Mouse (Mus musculus): Measurements from ENCODE around the gene Neurog3.

The Neurog3 gene

DNA sequence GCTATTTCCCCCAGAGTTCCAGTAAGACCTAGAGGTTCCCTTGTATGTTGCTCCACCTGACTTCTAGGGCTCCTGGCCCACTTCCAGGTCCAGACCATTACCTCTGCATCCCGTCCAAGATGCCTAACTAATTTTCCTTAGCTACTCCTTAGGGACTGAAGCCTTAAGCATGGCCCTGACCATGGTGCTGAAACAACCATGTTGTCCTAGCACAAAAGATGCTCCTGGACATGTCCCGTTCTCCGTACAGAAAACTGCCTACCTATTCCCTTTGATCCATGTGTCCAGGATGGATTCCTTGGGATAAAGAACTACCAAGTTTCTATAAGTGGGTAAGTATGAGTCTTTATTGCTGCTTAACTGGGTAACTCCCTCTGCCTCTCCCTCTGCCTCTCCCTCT, 5.2 kb downstream of the Neurog3 start:
- DNase-seq (ENCODE audit: low read depth), result no peak

DNA sequence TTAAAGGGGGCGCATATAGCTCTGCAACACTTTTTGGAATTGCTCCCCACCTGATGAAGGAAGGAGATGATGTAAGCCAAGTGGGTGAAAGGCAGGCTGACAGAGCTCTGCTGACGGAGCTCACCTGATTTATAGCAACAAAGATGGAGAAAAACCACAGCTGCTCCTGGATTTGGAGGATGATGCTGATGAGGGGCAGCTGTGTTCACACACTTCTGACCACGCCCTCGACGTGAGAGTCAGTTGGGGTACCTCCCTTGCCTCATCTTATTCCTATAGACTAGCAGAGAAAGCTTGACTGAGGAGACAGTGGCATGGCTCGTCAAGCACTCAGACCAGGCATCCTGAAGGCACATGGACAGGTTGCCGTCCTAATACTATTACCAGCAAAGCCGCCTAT, 10.9 kb downstream of the Neurog3 start, which contains the start of gene Fam241b:
Gene Fam241b, minus strand, starts transcription at position 101 of the 400 bp plus-strand sequence.
- DNase-seq (ENCODE audit: low read depth), result no peak

DNA sequence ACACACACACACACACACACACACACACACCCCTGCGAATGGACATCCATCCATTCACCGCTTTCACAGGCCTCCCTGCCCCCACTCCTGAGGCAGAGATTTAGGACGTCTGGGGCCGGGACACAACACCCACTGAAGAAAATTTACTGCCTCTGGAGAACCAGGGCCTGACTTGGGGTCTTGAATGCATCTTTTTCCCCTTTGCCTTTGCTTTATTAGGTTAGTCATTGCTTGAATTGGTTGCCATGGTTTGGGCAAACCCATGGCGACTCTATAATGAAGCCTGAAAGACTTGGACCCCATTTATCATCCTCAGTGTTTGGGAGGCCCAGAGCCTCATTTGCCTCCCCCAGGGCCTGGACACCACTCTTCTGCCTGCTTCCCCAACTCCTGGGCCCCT, 13.1 kb downstream of the Neurog3 start:
- DNase-seq (ENCODE audit: low read depth), result no peak

DNA sequence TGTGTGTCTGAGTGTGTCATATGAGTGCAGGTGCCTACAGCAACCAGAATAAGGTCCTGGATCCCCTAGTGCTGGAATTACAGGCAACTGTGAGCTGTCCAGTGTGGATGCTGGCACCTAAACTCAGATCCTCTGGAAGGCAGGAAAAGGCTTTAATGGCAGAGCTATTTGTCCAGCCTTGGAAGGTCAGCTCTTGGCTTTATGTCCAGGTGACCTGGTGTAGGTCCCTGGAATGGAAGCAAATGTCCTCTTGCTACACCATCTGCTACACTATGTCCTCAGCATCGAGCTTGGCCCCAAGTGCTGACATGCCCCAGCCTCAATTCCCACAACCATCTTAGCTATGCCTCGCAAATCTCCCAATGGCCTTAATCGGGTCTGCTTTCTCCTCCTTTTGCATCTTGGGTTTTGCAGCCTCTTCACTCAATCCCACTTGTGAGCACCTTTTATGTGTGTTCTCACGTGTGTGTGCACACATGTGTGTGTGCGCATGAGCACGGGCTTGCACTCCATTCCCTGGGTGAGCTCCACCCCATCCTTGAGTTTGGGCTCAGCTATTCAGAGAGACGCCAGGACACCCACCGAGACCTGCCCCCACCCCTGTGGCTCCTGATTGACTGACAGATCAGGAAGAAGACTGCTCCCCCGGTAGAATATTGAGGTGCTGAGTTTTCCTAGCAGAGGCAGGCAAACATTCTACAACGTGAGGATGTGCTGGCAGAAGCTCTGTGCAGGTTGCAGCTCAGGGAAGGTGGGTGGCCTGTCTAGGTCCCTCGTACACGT, 14.8 kb downstream of the Neurog3 start:
- DNase-seq (ENCODE audit: low read depth), result no peak

DNA sequence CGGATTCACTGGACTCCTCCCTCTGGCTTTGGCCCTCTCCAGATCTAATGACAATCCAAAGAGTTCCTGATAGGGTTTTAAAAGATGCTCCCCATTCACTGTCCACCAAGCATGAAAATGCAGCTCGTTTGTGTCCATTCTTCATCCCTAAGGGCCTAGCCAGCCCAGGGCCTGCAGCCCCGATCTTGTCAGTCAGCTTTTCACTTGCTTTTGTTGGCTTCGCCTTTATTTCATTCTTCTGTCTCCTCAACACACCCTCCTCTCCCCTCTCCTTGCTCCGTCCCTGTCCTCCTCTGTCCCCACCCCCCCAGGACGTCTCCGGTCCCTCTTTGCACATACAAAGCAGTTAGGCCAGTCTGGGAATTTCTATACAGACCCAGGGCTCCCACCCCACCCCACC, 17.0 kb downstream of the Neurog3 start:
- DNase-seq (ENCODE audit: low read depth), result no peak

DNA sequence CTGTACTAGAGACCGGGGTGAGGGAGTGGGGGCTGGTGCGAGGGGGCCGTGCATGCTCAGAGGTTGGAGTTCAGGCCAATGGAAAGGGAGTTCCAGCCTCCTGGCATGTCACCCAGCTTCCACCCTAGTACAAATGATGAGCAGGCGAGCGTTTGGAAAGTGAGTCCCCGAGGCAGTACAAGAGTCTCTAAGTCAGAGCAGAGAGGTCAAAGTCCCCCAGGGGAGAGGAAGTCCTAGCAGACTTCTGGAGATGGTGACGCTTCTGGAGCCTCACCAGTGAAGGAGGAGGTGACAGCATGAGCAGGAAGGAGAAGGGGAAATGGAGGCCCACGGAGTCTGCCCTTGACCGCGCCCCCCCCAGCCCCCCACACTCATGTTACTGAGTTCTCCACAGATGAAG, 29.5 kb downstream of the Neurog3 start:
- no peak for DNase-seq (ENCODE audit: low read depth)

DNA sequence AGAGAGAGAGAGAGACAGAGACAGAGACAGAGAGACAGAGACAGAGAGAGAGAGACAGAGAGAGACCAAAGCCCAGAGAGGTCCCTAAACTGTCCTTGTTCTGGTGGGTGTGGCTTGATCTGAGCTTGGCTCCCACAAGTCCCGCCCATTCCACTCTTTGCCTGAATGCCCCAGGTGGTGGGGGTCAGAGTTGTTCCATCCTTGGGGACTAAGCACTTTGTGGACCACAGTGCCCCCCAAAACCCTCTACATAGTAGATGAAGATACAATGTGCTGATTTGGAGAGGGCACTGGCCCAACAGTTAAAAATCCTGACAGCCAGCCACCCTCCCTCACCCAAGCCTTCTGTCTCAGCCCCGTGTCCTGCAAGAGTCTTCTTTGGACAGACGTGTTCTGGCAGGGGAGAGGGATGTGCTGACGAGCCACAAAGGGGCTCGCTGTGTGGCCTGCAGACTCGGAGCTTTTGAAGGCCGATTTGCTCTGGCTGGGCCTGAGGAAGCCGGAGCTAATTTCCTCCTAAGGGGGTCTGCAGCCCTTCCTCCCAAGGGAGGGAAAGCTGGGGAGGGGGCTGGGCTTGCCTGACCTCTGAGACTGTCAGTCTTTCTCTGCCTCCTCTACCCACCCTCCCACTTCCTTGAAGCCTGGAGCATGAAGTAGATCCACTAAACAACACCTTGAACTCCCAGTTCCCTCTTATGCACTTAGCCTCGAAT, 40.1 kb downstream of the Neurog3 start:
- no peak for DNase-seq (ENCODE audit: low read depth)

DNA sequence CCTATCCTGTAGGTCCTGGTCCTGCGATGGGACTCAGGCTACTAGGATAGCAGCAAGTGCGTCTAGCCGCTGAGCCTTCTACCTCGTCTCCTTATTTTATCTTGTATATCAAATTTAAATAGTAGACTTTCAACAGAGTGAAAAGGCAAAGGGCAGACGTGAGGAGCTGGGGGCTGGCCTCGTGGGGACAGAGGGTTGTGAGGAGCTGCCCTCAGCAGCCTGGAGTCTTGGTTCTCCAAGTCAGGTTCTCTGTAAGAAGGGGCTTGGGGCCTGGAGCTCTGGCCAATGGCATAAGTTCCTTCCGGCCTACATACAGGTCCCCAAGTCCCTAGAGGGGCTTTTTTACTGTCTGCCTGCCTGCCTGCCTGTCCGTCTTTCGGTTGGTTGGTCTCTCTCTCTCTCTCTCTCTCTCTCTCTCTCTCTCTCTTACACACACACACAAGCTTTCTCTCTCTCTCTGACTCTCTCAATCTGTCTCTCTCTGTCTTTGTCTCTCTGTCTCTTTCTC, 41.1 kb downstream of the Neurog3 start:
- DNase-seq (ENCODE audit: low read depth), result no peak

DNA sequence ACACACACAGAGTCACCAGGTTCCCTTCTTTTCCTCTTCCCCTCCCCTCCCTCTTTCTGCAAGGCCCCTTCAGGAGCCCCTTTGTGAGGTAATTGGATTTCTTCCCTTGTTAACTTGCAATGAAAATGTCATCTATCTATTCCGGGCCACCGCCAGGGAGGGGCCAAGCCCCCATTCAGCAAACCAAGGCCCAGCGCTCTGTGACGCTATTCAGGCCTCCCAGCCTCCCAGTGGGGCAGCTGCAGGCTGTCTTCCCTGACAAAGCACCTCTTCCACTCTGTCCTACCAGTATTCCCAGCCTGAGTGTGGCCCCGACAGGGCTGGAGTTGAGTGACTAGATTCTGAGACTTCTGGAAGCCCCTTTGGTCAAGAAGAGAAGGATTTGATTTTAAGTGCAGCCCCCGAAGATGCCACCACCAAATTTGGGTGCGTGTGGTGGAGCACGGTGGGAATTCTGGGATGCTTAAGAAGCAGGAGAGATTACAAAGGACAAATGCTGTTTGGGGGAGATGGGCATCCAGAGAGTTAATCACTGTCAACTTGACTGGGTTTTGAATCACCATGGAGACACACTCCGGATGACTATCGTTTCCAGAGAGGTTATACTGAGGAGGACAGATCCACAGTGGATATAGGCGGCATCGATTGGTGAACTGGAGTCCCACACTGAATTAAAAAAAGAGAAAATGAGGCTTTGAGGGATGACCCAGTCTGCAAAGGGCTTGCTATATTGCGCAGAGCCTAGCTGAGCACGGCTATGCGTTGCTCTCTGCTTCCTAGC, 41.8 kb downstream of the Neurog3 start:
- no peak for DNase-seq (ENCODE audit: low read depth)

DNA sequence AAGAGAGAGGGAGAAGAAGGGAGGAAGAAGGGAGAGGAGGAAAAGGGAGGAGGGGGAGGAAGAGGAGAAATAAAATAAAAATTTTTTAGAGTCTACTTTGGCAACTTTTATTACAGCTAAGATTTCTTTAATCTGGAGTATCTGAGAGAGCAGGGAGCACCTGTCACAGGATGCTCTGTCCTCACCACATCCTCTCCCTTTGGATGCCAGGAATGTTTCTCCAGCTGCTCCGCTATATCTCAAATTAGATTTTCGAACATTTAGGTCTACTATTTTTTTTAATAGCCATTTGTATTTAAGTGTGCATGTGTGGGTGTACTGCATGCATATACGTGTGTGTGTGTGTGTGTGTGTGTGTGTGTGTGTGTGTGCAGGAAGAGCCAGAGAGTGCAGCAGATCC, 47.1 kb downstream of the Neurog3 start:
- no peak for DNase-seq (ENCODE audit: low read depth)

DNA sequence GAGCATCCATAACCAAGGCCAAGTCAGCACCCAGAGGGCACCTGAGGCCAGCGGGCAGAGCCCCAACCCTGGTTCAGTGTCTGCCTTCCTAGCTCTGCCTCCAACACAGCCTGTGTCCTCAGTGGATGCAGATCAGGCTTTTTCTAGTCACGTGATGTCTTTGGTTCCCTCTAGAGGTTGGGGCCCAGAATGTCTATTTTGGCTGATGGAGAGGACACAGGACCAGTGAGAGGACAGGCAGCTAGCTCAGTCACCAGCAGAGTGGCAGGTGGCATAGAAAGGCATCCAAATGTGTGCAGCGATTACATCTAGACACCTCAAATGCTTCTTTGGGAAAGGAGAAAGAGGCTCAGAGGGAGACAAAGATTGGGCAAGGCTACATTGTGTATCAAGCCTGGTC, 48.8 kb downstream of the Neurog3 start:
- DNase-seq (ENCODE audit: low read depth), result no peak

DNA sequence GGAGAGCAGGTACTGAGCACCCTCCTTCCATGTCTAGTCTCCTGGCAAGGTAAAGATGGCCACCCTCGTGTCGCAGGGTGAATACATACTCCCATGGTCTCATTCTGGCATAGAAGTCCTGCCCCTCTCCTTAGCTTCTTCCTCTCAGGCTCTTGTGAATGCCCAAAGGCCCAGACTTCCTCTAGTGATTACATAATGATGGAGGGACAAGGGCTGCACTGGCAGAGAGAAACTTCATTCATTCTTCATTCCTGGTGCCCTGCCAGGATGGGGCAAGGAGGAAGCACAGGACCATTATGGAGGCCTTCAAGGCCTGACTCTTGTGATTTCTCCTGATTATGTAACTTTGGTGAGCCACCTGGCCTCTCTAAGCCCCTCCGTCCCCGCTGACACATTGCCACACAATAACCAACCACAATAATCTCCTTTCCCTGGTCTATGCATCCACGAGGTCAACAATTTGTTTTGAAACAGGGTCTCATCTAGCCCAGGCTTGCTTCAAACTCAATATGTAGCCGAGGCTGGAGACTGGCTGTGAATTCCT, 49.7 kb downstream of the Neurog3 start:
- no peak for DNase-seq (ENCODE audit: low read depth)

DNA sequence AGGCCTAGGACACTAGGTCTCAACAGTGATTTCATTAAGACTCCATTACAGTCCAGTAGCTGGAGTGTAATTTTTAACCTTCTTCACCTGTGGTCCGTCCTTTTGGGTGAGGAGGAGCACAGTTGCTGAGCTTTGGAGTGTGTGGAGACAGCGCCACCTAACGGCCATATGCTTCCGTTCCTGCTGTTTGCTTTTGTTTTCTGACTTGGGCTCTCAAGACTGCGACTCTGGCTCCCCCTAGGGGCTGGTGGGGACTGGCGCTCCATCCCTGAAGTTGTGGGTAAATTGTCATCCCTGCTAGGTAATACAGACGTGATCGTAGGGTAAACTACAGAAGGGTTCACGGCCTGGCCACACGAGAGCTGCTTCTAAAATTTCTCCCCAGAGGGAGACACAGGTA, 50.2 kb downstream of the Neurog3 start:
- DNase-seq (ENCODE audit: low read depth), result peak; percentile 98
